Mouse (Mus musculus) midbrain, embryonic 11.5 days (tissue): ENCODE data around the gene Traf5. TPM values are rescaled to one million over a fixed set of nuclear protein-coding genes. Genes with fewer than 3 reads are reported as not detected.
A peak's percentile ranks its signal among the peaks of the same experiment; 100 is the strongest.

ENCODE experiments used
- ATAC-seq: fragments of 200-750 bp; cut with Nextera tagmentation; 2 replicates; pipeline ENCODE4 v1.8.0; 2017; ENCODE audit warnings: moderate TSS enrichment, moderate library complexity; ENCODE audit not compliant: low FRiP score
- DNase-seq: peaks from one replicate; pipeline ENCODE4 v3.0.0; 2015; ENCODE audit warnings: low spot score; ENCODE audit errors: missing footprints
- H3K27ac ChIP-seq: fragments of 300-500 bp; sonication (generic); 2 replicates; pipeline ENCODE4 v1.5.1; 2014; ENCODE audit warnings: low read depth, low read length
- H3K27me3 ChIP-seq: fragments of 300-500 bp; sonication (generic); 2 replicates; pipeline ENCODE4 v1.6.1; 2014; ENCODE audit warnings: mild to moderate bottlenecking, low read length, moderate library complexity, mixed read lengths; ENCODE audit not compliant: control insufficient read depth, insufficient read depth
- H3K36me3 ChIP-seq: fragments of 300-500 bp; sonication (generic); 2 replicates; pipeline ENCODE4 v1.6.1; 2014; ENCODE audit warnings: mild to moderate bottlenecking, low read length, moderate library complexity, mixed read lengths; ENCODE audit not compliant: control insufficient read depth, insufficient read depth
- H3K4me1 ChIP-seq: fragments of 300-500 bp; sonication (generic); 2 replicates; pipeline ENCODE4 v1.6.1; 2014; ENCODE audit warnings: low read length; ENCODE audit not compliant: control insufficient read depth, insufficient read depth
- H3K4me2 ChIP-seq: fragments of 300-500 bp; sonication (generic); 2 replicates; pipeline ENCODE4 v1.6.1; 2014; ENCODE audit warnings: mild to moderate bottlenecking, moderate library complexity
- H3K4me3 ChIP-seq: fragments of 300-500 bp; sonication (generic); 2 replicates; pipeline ENCODE4 v1.5.1; 2014; ENCODE audit warnings: low read depth, low read length
- H3K9ac ChIP-seq: fragments of 300-500 bp; sonication (generic); 2 replicates; pipeline ENCODE4 v1.6.1; 2014; ENCODE audit warnings: low read length
- H3K9me3 ChIP-seq: fragments of 300-500 bp; sonication (generic); 2 replicates; pipeline ENCODE4 v1.6.1; 2016; ENCODE audit warnings: low read length; ENCODE audit not compliant: control insufficient read depth
- WGBS: fragments of 180-500 bp; shearing (Covaris S2); extraction: QIAGEN DNeasy Blood & Tissue Kit; methylation state at CpG from one replicate; pipeline ENCODE4 v1.1.7; 2014; 5-methylcytosine and 5-hydroxymethylcytosine counted together
- polyA plus RNA-seq: library from polyadenylated mRNA; unstranded; fragments of >200 nt; fragmentation: Nextera tagmentation; extraction: Ambion mirVana; gene quantifications from 2 replicates; pipeline ENCODE4 v1.2.1, GENCODE M21; 2014

Gene Traf5
- polyA plus RNA-seq, 1 experiment from 2014 or later, result 4.1 TPM

GRCm38 (mm10) chr1:192095626-192096025, 3.3 kb upstream of the Traf5 start:
- DNase-seq (no peak), ATAC-seq (no peak)
- peaks cover 3% of the 10 kb centered on the region; the same call in 1 of the 2 replicates for H3K4me1 ChIP-seq
- no peak overlapping the region for H3K4me2 ChIP-seq
- H3K36me3 ChIP-seq, result peaks cover 2% of the 10 kb centered on the region; the same call in 1 of the 2 replicates
- H3K9ac ChIP-seq, result no peak overlapping the region
- no peak overlapping the region for H3K27ac ChIP-seq
- WGBS, result 97% methylated on average over 5 of the region's 5 CpGs
- no peaks in the 10 kb centered on the region for H3K9me3 ChIP-seq
- peaks cover 13% of the 10 kb centered on the region for H3K27me3 ChIP-seq
- H3K4me3 ChIP-seq, result no peak overlapping the region

- DNase-seq (peak; percentile 94), ATAC-seq (no peak)
- no peak overlapping the region for H3K4me3 ChIP-seq
- peaks cover 3% of the 10 kb centered on the region; the same call in 1 of the 2 replicates for H3K4me1 ChIP-seq
- H3K9ac ChIP-seq, result no peak overlapping the region
- H3K9me3 ChIP-seq, result no peaks in the 10 kb centered on the region
- no peak overlapping the region for H3K27ac ChIP-seq
- no peak overlapping the region for H3K4me2 ChIP-seq
- H3K27me3 ChIP-seq, result peaks cover 18% of the 10 kb centered on the region
- no peaks in the 10 kb centered on the region; the same call in 1 of the 2 replicates for H3K36me3 ChIP-seq
- 61% methylated on average over 13 of the region's 13 CpGs for WGBS
Observed at GRCm38 (mm10) chr1:192094451-192095170, 2.3 kb upstream of the Traf5 start.

GRCm38 (mm10) chr1:192092879-192093660, 711 bp upstream of the Traf5 start:
- peaks cover 18% of the 10 kb centered on the region for H3K27me3 ChIP-seq
- H3K27ac ChIP-seq, result no peak overlapping the region
- H3K4me1 ChIP-seq, result peaks cover 3% of the 10 kb centered on the region; the same call in 1 of the 2 replicates
- H3K9ac ChIP-seq, result no peak overlapping the region
- WGBS, result 31% methylated on average over 16 of the region's 16 CpGs
- H3K4me2 ChIP-seq, result peak overlapping the region; percentile 57
- H3K9me3 ChIP-seq, result no peaks in the 10 kb centered on the region
- H3K4me3 ChIP-seq, result peak overlapping the region; percentile 39
- ATAC-seq, result peak; percentile 86
- DNase-seq, result peak; percentile 98
- H3K36me3 ChIP-seq, result no peaks in the 10 kb centered on the region

- ATAC-seq (no peak), DNase-seq (no peak)
- Histone ChIP-seq H3K9ac (no peak overlapping the region), H3K9me3 (no peaks in the 10 kb centered on the region), H3K36me3 (no peaks in the 10 kb centered on the region), H3K4me1 (peaks cover 3% of the 10 kb centered on the region; the same call in 1 of the 2 replicates), H3K27ac (no peak overlapping the region), H3K4me2 (peak overlapping the region; percentile 57; the same call in 1 of the 2 replicates), H3K27me3 (peaks cover 18% of the 10 kb centered on the region), H3K4me3 (no peak overlapping the region)
- WGBS, result 74% methylated on average over 11 of the region's 11 CpGs
Observed at GRCm38 (mm10) chr1:192090689-192091567, 1.4 kb downstream of the Traf5 start.

GRCm38 (mm10) chr1:192090281-192090680, 2.1 kb downstream of the Traf5 start:
- ATAC-seq, result no peak
- no peak overlapping the region for H3K4me2 ChIP-seq
- 94% methylated on average over 3 of the region's 3 CpGs for WGBS

GRCm38 (mm10) chr1:192089208-192090166, 2.9 kb downstream of the Traf5 start:
- no peak overlapping the region for H3K27ac ChIP-seq
- no peaks in the 10 kb centered on the region for H3K9me3 ChIP-seq
- no peak for DNase-seq
- no peaks in the 10 kb centered on the region for H3K36me3 ChIP-seq
- no peak overlapping the region for H3K9ac ChIP-seq
- peaks cover 18% of the 10 kb centered on the region for H3K27me3 ChIP-seq
- no peak overlapping the region for H3K4me3 ChIP-seq
- H3K4me1 ChIP-seq, result peaks cover 3% of the 10 kb centered on the region; the same call in 1 of the 2 replicates
- 60% methylated on average over 9 of the region's 9 CpGs for WGBS
- no peak overlapping the region for H3K4me2 ChIP-seq
- ATAC-seq, result no peak

More at GRCm38 (mm10) chr1:192090281-192090680, 2.1 kb downstream of the Traf5 start:
- Histone ChIP-seq H3K9ac (no peak overlapping the region), H3K4me3 (no peak overlapping the region), H3K9me3 (no peaks in the 10 kb centered on the region), H3K27ac (no peak overlapping the region), H3K36me3 (no peaks in the 10 kb centered on the region), H3K27me3 (peaks cover 18% of the 10 kb centered on the region), H3K4me1 (peaks cover 3% of the 10 kb centered on the region; the same call in 1 of the 2 replicates)
- DNase-seq, result no peak

GRCm38 (mm10) chr1:192088011-192088410, 4.3 kb downstream of the Traf5 start:
- peaks cover 3% of the 10 kb centered on the region; the same call in 1 of the 2 replicates for H3K4me1 ChIP-seq
- no peak overlapping the region for H3K27ac ChIP-seq
- no peak overlapping the region for H3K9ac ChIP-seq
- H3K27me3 ChIP-seq, result peaks cover 18% of the 10 kb centered on the region
- WGBS, result 76% methylated on average over 4 of the region's 4 CpGs
- H3K4me3 ChIP-seq, result no peak overlapping the region
- H3K4me2 ChIP-seq, result no peak overlapping the region
- H3K9me3 ChIP-seq, result no peaks in the 10 kb centered on the region
- ATAC-seq (no peak), DNase-seq (no peak)
- no peaks in the 10 kb centered on the region for H3K36me3 ChIP-seq

GRCm38 (mm10) chr1:192087098-192087497, 5.3 kb downstream of the Traf5 start:
- H3K4me3 ChIP-seq, result no peak overlapping the region
- 84% methylated on average over 4 of the region's 4 CpGs for WGBS
- peaks cover 3% of the 10 kb centered on the region; the same call in 1 of the 2 replicates for H3K4me1 ChIP-seq
- no peak overlapping the region for H3K4me2 ChIP-seq
- H3K36me3 ChIP-seq, result no peaks in the 10 kb centered on the region
- no peak for DNase-seq
- H3K9ac ChIP-seq, result no peak overlapping the region
- no peaks in the 10 kb centered on the region for H3K9me3 ChIP-seq
- peaks cover 18% of the 10 kb centered on the region for H3K27me3 ChIP-seq
- no peak for ATAC-seq
- no peak overlapping the region for H3K27ac ChIP-seq
